Mouse (Mus musculus): ENCODE results near the gene Eml6. TPM values are rescaled to one million over a fixed set of nuclear protein-coding genes. Genes with fewer than 3 reads are reported as not detected.
"Not testable (repeated sequence)": the region's sequence is repeated elsewhere in the genome, so short reads cannot be mapped to it uniquely, and the experiment has no call there.

Eml6 gene
- polyA plus RNA-seq, 1 experiment = not detected

GRCm38 (mm10) chr11:29923851-29924250 lies 102.0 kb downstream of the Eml6 start:
- Histone ChIP-seq H3K4me1 (ENCODE audit: control insufficient read depth, insufficient read depth, low read length) (peaks cover 3% of the 10 kb centered on the region; the same call in 1 of the 2 replicates), H3K4me3 (ENCODE audit: insufficient read depth, low read depth, low read length) (no peak overlapping the region), H3K27ac (ENCODE audit: insufficient read depth, low read depth, low read length) (no peak overlapping the region)
- 77% methylated on average over 1 of the region's 1 CpGs for WGBS
- no peak for TF ChIP-seq CTCF (IDR thresholded peaks at IDR 0.05; ENCODE audit: insufficient read depth, low read depth, low read length)
- TF ChIP-seq POLR2A (IDR thresholded peaks at IDR 0.05; ENCODE audit: insufficient read depth, low read depth, low read length) = no peak

- Histone ChIP-seq H3K27ac (ENCODE audit: insufficient read depth, low read depth, low read length) (no peak overlapping the region), H3K4me1 (ENCODE audit: control insufficient read depth, insufficient read depth, low read length) (no peaks in the 10 kb centered on the region), H3K4me3 (ENCODE audit: insufficient read depth, low read depth, low read length) (no peak overlapping the region)
- no peak for TF ChIP-seq POLR2A (IDR thresholded peaks at IDR 0.05; ENCODE audit: insufficient read depth, low read depth, low read length)
- no peak for TF ChIP-seq CTCF (IDR thresholded peaks at IDR 0.05; ENCODE audit: insufficient read depth, low read depth, low read length)
- WGBS = 87% methylated on average over 4 of the region's 4 CpGs
Observed at GRCm38 (mm10) chr11:29913180-29913579, 112.7 kb downstream of the Eml6 start.

- H3K4me1 ChIP-seq (ENCODE audit: control insufficient read depth, insufficient read depth, low read length) = no peaks in the 10 kb centered on the region
- H3K27ac ChIP-seq (ENCODE audit: insufficient read depth, low read depth, low read length) = no peak overlapping the region
- no peak overlapping the region for H3K4me3 ChIP-seq (ENCODE audit: insufficient read depth, low read depth, low read length)
- TF ChIP-seq POLR2A (IDR thresholded peaks at IDR 0.05; ENCODE audit: insufficient read depth, low read depth, low read length) (no peak), CTCF (IDR thresholded peaks at IDR 0.05; ENCODE audit: insufficient read depth, low read depth, low read length) (no peak)
Observed at GRCm38 (mm10) chr11:29909330-29909729, 116.5 kb downstream of the Eml6 start.

- H3K27ac ChIP-seq (ENCODE audit: insufficient read depth, low read depth, low read length) = no peak overlapping the region
- no peak for TF ChIP-seq CTCF (IDR thresholded peaks at IDR 0.05; ENCODE audit: insufficient read depth, low read depth, low read length)
- TF ChIP-seq POLR2A (IDR thresholded peaks at IDR 0.05; ENCODE audit: insufficient read depth, low read depth, low read length) = no peak
- no peak overlapping the region for H3K4me3 ChIP-seq (ENCODE audit: insufficient read depth, low read depth, low read length)
- no peaks in the 10 kb centered on the region for H3K4me1 ChIP-seq (ENCODE audit: control insufficient read depth, insufficient read depth, low read length)
- WGBS = 0% methylated on average over 1 of the region's 1 CpGs
Observed at GRCm38 (mm10) chr11:29885160-29885559, 140.7 kb downstream of the Eml6 start.

- 90% methylated on average over 1 of the region's 1 CpGs for WGBS
- TF ChIP-seq CTCF (IDR thresholded peaks at IDR 0.05; ENCODE audit: insufficient read depth, low read depth, low read length) (no peak), POLR2A (IDR thresholded peaks at IDR 0.05; ENCODE audit: insufficient read depth, low read depth, low read length) (no peak)
- H3K4me1 ChIP-seq (ENCODE audit: control insufficient read depth, insufficient read depth, low read length) = no peaks in the 10 kb centered on the region
- H3K4me3 ChIP-seq (ENCODE audit: insufficient read depth, low read depth, low read length) = no peak overlapping the region
- no peak overlapping the region for H3K27ac ChIP-seq (ENCODE audit: insufficient read depth, low read depth, low read length)
Observed at GRCm38 (mm10) chr11:29884355-29884754, 141.5 kb downstream of the Eml6 start.

- WGBS = 63% methylated on average over 4 of the region's 4 CpGs
- TF ChIP-seq CTCF (IDR thresholded peaks at IDR 0.05; ENCODE audit: insufficient read depth, low read depth, low read length) (no peak), POLR2A (IDR thresholded peaks at IDR 0.05; ENCODE audit: insufficient read depth, low read depth, low read length) (no peak)
- Histone ChIP-seq H3K4me3 (ENCODE audit: insufficient read depth, low read depth, low read length) (no peak overlapping the region), H3K4me1 (ENCODE audit: control insufficient read depth, insufficient read depth, low read length) (no peaks in the 10 kb centered on the region), H3K27ac (ENCODE audit: insufficient read depth, low read depth, low read length) (no peak overlapping the region)
Observed at GRCm38 (mm10) chr11:29883024-29883423, 142.8 kb downstream of the Eml6 start.

GRCm38 (mm10) chr11:29879641-29880040 lies 146.2 kb downstream of the Eml6 start:
- no peak for TF ChIP-seq POLR2A (IDR thresholded peaks at IDR 0.05; ENCODE audit: insufficient read depth, low read depth, low read length)
- TF ChIP-seq CTCF (IDR thresholded peaks at IDR 0.05; ENCODE audit: insufficient read depth, low read depth, low read length) = no peak
- Histone ChIP-seq H3K27ac (ENCODE audit: insufficient read depth, low read depth, low read length) (no peak overlapping the region), H3K4me1 (ENCODE audit: control insufficient read depth, insufficient read depth, low read length) (no peaks in the 10 kb centered on the region), H3K4me3 (ENCODE audit: insufficient read depth, low read depth, low read length) (no peak overlapping the region)
- 52% methylated on average over 2 of the region's 2 CpGs for WGBS

- Histone ChIP-seq H3K27ac (ENCODE audit: insufficient read depth, low read depth, low read length) (no peak overlapping the region), H3K4me3 (ENCODE audit: insufficient read depth, low read depth, low read length) (no peak overlapping the region), H3K4me1 (ENCODE audit: control insufficient read depth, insufficient read depth, low read length) (no peaks in the 10 kb centered on the region)
- TF ChIP-seq CTCF (IDR thresholded peaks at IDR 0.05; ENCODE audit: insufficient read depth, low read depth, low read length) (no peak), POLR2A (IDR thresholded peaks at IDR 0.05; ENCODE audit: insufficient read depth, low read depth, low read length) (no peak)
- WGBS = 96% methylated on average over 1 of the region's 1 CpGs
Observed at GRCm38 (mm10) chr11:29877981-29878380, 147.9 kb downstream of the Eml6 start.

- WGBS = 44% methylated on average over 3 of the region's 3 CpGs
- Histone ChIP-seq H3K4me3 (ENCODE audit: insufficient read depth, low read depth, low read length) (no peak overlapping the region), H3K27ac (ENCODE audit: insufficient read depth, low read depth, low read length) (no peak overlapping the region), H3K4me1 (ENCODE audit: control insufficient read depth, insufficient read depth, low read length) (no peaks in the 10 kb centered on the region)
- no peak for TF ChIP-seq CTCF (IDR thresholded peaks at IDR 0.05; ENCODE audit: insufficient read depth, low read depth, low read length)
- no peak for TF ChIP-seq POLR2A (IDR thresholded peaks at IDR 0.05; ENCODE audit: insufficient read depth, low read depth, low read length)
Observed at GRCm38 (mm10) chr11:29877280-29877679, 148.6 kb downstream of the Eml6 start.

- WGBS = 63% methylated on average over 1 of the region's 1 CpGs
- not testable (repeated sequence) for H3K4me3 ChIP-seq (ENCODE audit: insufficient read depth, low read depth, low read length); H3K27ac ChIP-seq (ENCODE audit: insufficient read depth, low read depth, low read length); H3K4me1 ChIP-seq (ENCODE audit: control insufficient read depth, insufficient read depth, low read length)
Observed at GRCm38 (mm10) chr11:29874781-29875180, 151.1 kb downstream of the Eml6 start.
